Mouse (Mus musculus) ES-E14 (cell line): ENCODE measurements around the gene Dcaf11.

Source experiments
- CHD2 ChIP-seq: IDR thresholded peaks from 2 replicates; pipeline ENCODE4 v1.6.1; 2014; ENCODE audit warnings: mild to moderate bottlenecking, low read depth, low read length, inconsistent platforms
- HCFC1 ChIP-seq: IDR thresholded peaks from 2 replicates; pipeline ENCODE4 v1.6.1; 2012; ENCODE audit warnings: low read length, inconsistent platforms, borderline replicate concordance; ENCODE audit not compliant: insufficient read depth
- MAFK ChIP-seq: IDR thresholded peaks from 2 replicates; pipeline ENCODE4 v1.6.1; 2014; ENCODE audit warnings: mild to moderate bottlenecking, low read depth, low read length, inconsistent platforms; ENCODE audit not compliant: insufficient read depth
- ZC3H11A ChIP-seq: IDR thresholded peaks from 2 replicates; pipeline ENCODE4 v1.6.1; 2012; ENCODE audit warnings: low read depth, mild to moderate bottlenecking, inconsistent platforms, low read length, borderline replicate concordance
- ZNF384 ChIP-seq: IDR thresholded peaks from 2 replicates; pipeline ENCODE4 v1.6.1; 2012; ENCODE audit warnings: low read depth, low read length, inconsistent platforms

DNA sequence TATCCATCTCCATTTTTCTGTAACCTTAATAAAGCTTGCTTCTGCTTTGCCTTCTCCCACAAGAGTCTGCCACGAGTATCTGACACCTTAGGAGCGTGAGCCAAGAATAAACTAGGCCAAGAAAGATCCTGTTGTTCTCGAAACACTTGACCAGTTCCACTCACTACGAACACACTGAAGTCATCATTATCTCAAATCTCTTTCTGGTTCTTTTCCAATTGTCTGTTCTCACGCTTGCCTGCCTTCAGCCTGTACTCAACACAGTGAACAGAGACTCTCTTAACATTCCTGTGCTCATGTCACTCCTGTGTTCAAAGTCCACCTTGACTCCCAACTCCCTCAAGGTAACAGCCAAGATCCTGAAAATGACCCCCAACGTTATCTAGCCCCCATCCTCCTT lies 53.5 kb downstream of the Dcaf11 start:
- TF ChIP-seq MAFK = no peak
- TF ChIP-seq ZC3H11A = no peak
- TF ChIP-seq ZNF384 = no peak
- TF ChIP-seq CHD2 = no peak
- no peak for TF ChIP-seq HCFC1
